Mouse (Mus musculus) lung, embryonic 15.5 days (tissue): ENCODE measurements around the gene Cox6a2. TPM values are rescaled to one million over a fixed set of nuclear protein-coding genes. Genes with fewer than 3 reads are reported as not detected.

Experiments
- ATAC-seq: fragments of 200-750 bp; cut with Nextera tagmentation; 2 replicates; pipeline ENCODE4 v1.8.0; 2017; ENCODE audit warnings: moderate number of reproducible peaks, borderline replicate concordance; ENCODE audit not compliant: low FRiP score, low TSS enrichment; ENCODE audit errors: extremely low read depth
- H3K27ac ChIP-seq: fragments of 300-500 bp; sonication (generic); 2 replicates; pipeline ENCODE4 v1.5.1; 2015; ENCODE audit warnings: moderate library complexity, mild to moderate bottlenecking, inconsistent platforms
- H3K27me3 ChIP-seq: fragments of 300-500 bp; sonication (generic); 2 replicates; pipeline ENCODE4 v1.6.1; 2015; ENCODE audit warnings: inconsistent platforms
- H3K36me3 ChIP-seq: fragments of 300-500 bp; sonication (generic); 2 replicates; pipeline ENCODE4 v1.6.1; 2015; ENCODE audit warnings: inconsistent platforms
- H3K4me1 ChIP-seq: fragments of 300-500 bp; sonication (generic); 2 replicates; pipeline ENCODE4 v1.6.1; 2015; ENCODE audit warnings: inconsistent platforms
- H3K4me2 ChIP-seq: fragments of 300-500 bp; sonication (generic); 2 replicates; pipeline ENCODE4 v1.6.1; 2015; ENCODE audit warnings: inconsistent platforms, mild to moderate bottlenecking, moderate library complexity
- H3K4me3 ChIP-seq: fragments of 300-500 bp; sonication (generic); 2 replicates; pipeline ENCODE4 v1.5.1; 2015; ENCODE audit warnings: mild to moderate bottlenecking, inconsistent platforms
- H3K9ac ChIP-seq: fragments of 300-500 bp; sonication (generic); 2 replicates; pipeline ENCODE4 v1.6.1; 2015; ENCODE audit warnings: inconsistent platforms
- H3K9me3 ChIP-seq: fragments of 300-500 bp; sonication (generic); 2 replicates; pipeline ENCODE4 v1.6.1; 2016; ENCODE audit warnings: inconsistent platforms
- WGBS: fragments of 180-500 bp; shearing (Covaris S2); methylation state at CpG from one replicate; pipeline ENCODE4 v1.1.7; 2015; 5-methylcytosine and 5-hydroxymethylcytosine counted together
- polyA plus RNA-seq: library from polyadenylated mRNA; unstranded; fragments of >200 nt; fragmentation: Nextera tagmentation; extraction: Ambion mirVana; gene quantifications from 2 replicates; pipeline ENCODE4 v1.2.1, GENCODE M21; 2015

The Cox6a2 gene
- polyA plus RNA-seq, 1 experiment from 2014 or later, result 23.9 TPM

GRCm38 (mm10) chr7:128220936-128221335, 14.7 kb upstream of the Cox6a2 start:
- Histone ChIP-seq H3K4me1 (no peaks in the 10 kb centered on the region), H3K9me3 (no peaks in the 10 kb centered on the region), H3K27ac (no peak overlapping the region), H3K36me3 (no peaks in the 10 kb centered on the region), H3K9ac (no peak overlapping the region), H3K4me3 (no peak overlapping the region), H3K4me2 (no peak overlapping the region), H3K27me3 (no peaks in the 10 kb centered on the region)
- no peak for ATAC-seq
- 88% methylated on average over 3 of the region's 3 CpGs for WGBS

- Histone ChIP-seq H3K27ac (no peak overlapping the region), H3K9me3 (no peaks in the 10 kb centered on the region), H3K4me2 (no peak overlapping the region), H3K4me3 (no peak overlapping the region), H3K4me1 (no peaks in the 10 kb centered on the region), H3K36me3 (no peaks in the 10 kb centered on the region), H3K27me3 (no peaks in the 10 kb centered on the region), H3K9ac (no peak overlapping the region)
- ATAC-seq, result no peak
- 67% methylated on average over 4 of the region's 4 CpGs for WGBS
These were observed 13.8 kb upstream of the Cox6a2 start for GRCm38 (mm10) chr7:128219952-128220351.

GRCm38 (mm10) chr7:128209826-128210225, 3.6 kb upstream of the Cox6a2 start:
- ATAC-seq, result no peak
- no peak overlapping the region for H3K4me3 ChIP-seq
- H3K9ac ChIP-seq, result no peak overlapping the region
- H3K27me3 ChIP-seq, result no peaks in the 10 kb centered on the region
- H3K27ac ChIP-seq, result no peak overlapping the region
- no peak overlapping the region for H3K4me2 ChIP-seq
- H3K36me3 ChIP-seq, result no peaks in the 10 kb centered on the region
- 28% methylated on average over 3 of the region's 3 CpGs for WGBS
- H3K4me1 ChIP-seq, result no peaks in the 10 kb centered on the region
- H3K9me3 ChIP-seq, result no peaks in the 10 kb centered on the region

- no peak for ATAC-seq
- H3K4me3 ChIP-seq, result no peak overlapping the region
- no peak overlapping the region for H3K9ac ChIP-seq
- no peaks in the 10 kb centered on the region for H3K36me3 ChIP-seq
- 4% methylated on average over 4 of the region's 4 CpGs for WGBS
- no peaks in the 10 kb centered on the region for H3K27me3 ChIP-seq
- H3K4me2 ChIP-seq, result no peak overlapping the region
- no peak overlapping the region for H3K27ac ChIP-seq
- no peaks in the 10 kb centered on the region for H3K9me3 ChIP-seq
- no peaks in the 10 kb centered on the region for H3K4me1 ChIP-seq
These were observed 2.0 kb upstream of the Cox6a2 start for GRCm38 (mm10) chr7:128208187-128208586.

GRCm38 (mm10) chr7:128205695-128206094, 492 bp downstream of the Cox6a2 start:
- Histone ChIP-seq H3K9me3 (no peaks in the 10 kb centered on the region), H3K36me3 (no peaks in the 10 kb centered on the region), H3K4me2 (no peak overlapping the region), H3K27ac (no peak overlapping the region), H3K4me3 (no peak overlapping the region), H3K9ac (no peak overlapping the region), H3K27me3 (no peaks in the 10 kb centered on the region), H3K4me1 (no peaks in the 10 kb centered on the region)
- ATAC-seq, result no peak
- 81% methylated on average over 18 of the region's 18 CpGs for WGBS

GRCm38 (mm10) chr7:128204179-128204578, 2.0 kb downstream of the Cox6a2 start:
- no peaks in the 10 kb centered on the region for H3K27me3 ChIP-seq
- H3K4me1 ChIP-seq, result no peaks in the 10 kb centered on the region
- no peak overlapping the region for H3K27ac ChIP-seq
- no peaks in the 10 kb centered on the region for H3K36me3 ChIP-seq
- ATAC-seq, result no peak
- no peak overlapping the region for H3K4me2 ChIP-seq
- no peaks in the 10 kb centered on the region for H3K9me3 ChIP-seq
- 86% methylated on average over 8 of the region's 8 CpGs for WGBS
- no peak overlapping the region for H3K9ac ChIP-seq
- H3K4me3 ChIP-seq, result no peak overlapping the region

- Histone ChIP-seq H3K9ac (no peak overlapping the region), H3K4me1 (no peaks in the 10 kb centered on the region), H3K4me3 (no peak overlapping the region), H3K9me3 (no peaks in the 10 kb centered on the region), H3K4me2 (no peak overlapping the region), H3K27ac (no peak overlapping the region), H3K27me3 (no peaks in the 10 kb centered on the region), H3K36me3 (no peaks in the 10 kb centered on the region)
- no peak for ATAC-seq
- WGBS, result 78% methylated on average over 9 of the region's 9 CpGs
These were observed 3.1 kb downstream of the Cox6a2 start for GRCm38 (mm10) chr7:128203071-128203470.

GRCm38 (mm10) chr7:128201607-128202006, 4.6 kb downstream of the Cox6a2 start:
- H3K9ac ChIP-seq, result no peak overlapping the region
- H3K9me3 ChIP-seq, result no peaks in the 10 kb centered on the region
- H3K36me3 ChIP-seq, result no peaks in the 10 kb centered on the region
- H3K27me3 ChIP-seq, result no peaks in the 10 kb centered on the region
- ATAC-seq, result no peak
- H3K4me3 ChIP-seq, result no peak overlapping the region
- no peak overlapping the region for H3K4me2 ChIP-seq
- no peaks in the 10 kb centered on the region for H3K4me1 ChIP-seq
- WGBS, result 81% methylated on average over 9 of the region's 9 CpGs
- no peak overlapping the region for H3K27ac ChIP-seq

- H3K36me3 ChIP-seq, result no peaks in the 10 kb centered on the region
- H3K27ac ChIP-seq, result no peak overlapping the region
- H3K27me3 ChIP-seq, result no peaks in the 10 kb centered on the region
- WGBS, result 87% methylated on average over 10 of the region's 10 CpGs
- H3K9me3 ChIP-seq, result no peaks in the 10 kb centered on the region
- no peaks in the 10 kb centered on the region for H3K4me1 ChIP-seq
- no peak for ATAC-seq
- H3K4me3 ChIP-seq, result no peak overlapping the region
- H3K9ac ChIP-seq, result no peak overlapping the region
- H3K4me2 ChIP-seq, result no peak overlapping the region
These were observed 24.5 kb downstream of the Cox6a2 start for GRCm38 (mm10) chr7:128181691-128182090.

GRCm38 (mm10) chr7:128180546-128180945, 25.6 kb downstream of the Cox6a2 start:
- WGBS, result 55% methylated on average over 6 of the region's 6 CpGs

GRCm38 (mm10) chr7:128180126-128180525, 26.1 kb downstream of the Cox6a2 start:
- ATAC-seq, result no peak
- no peaks in the 10 kb centered on the region for H3K27me3 ChIP-seq
- WGBS, result 61% methylated on average over 7 of the region's 7 CpGs
- no peak overlapping the region for H3K9ac ChIP-seq
- no peak overlapping the region for H3K4me3 ChIP-seq
- no peaks in the 10 kb centered on the region for H3K36me3 ChIP-seq
- no peak overlapping the region for H3K27ac ChIP-seq
- no peaks in the 10 kb centered on the region for H3K9me3 ChIP-seq
- no peaks in the 10 kb centered on the region for H3K4me1 ChIP-seq
- H3K4me2 ChIP-seq, result no peak overlapping the region

More at GRCm38 (mm10) chr7:128180546-128180945, 25.6 kb downstream of the Cox6a2 start:
- Histone ChIP-seq H3K27ac (no peak overlapping the region), H3K4me1 (no peaks in the 10 kb centered on the region), H3K9me3 (no peaks in the 10 kb centered on the region), H3K4me3 (no peak overlapping the region), H3K4me2 (no peak overlapping the region), H3K27me3 (no peaks in the 10 kb centered on the region), H3K36me3 (no peaks in the 10 kb centered on the region), H3K9ac (no peak overlapping the region)
- ATAC-seq, result no peak

GRCm38 (mm10) chr7:128178385-128178784, 27.8 kb downstream of the Cox6a2 start:
- Histone ChIP-seq H3K9me3 (no peaks in the 10 kb centered on the region), H3K9ac (no peak overlapping the region), H3K27ac (no peak overlapping the region), H3K4me3 (no peak overlapping the region), H3K27me3 (no peaks in the 10 kb centered on the region), H3K36me3 (no peaks in the 10 kb centered on the region), H3K4me2 (no peak overlapping the region), H3K4me1 (no peaks in the 10 kb centered on the region)
- no peak for ATAC-seq
- WGBS, result 51% methylated on average over 2 of the region's 2 CpGs

GRCm38 (mm10) chr7:128169996-128170395, 36.2 kb downstream of the Cox6a2 start:
- Histone ChIP-seq H3K4me2 (no peak overlapping the region), H3K4me1 (no peaks in the 10 kb centered on the region; the same call in 1 of the 2 replicates), H3K4me3 (no peak overlapping the region), H3K27me3 (no peaks in the 10 kb centered on the region), H3K9me3 (no peaks in the 10 kb centered on the region), H3K27ac (no peak overlapping the region), H3K9ac (no peak overlapping the region), H3K36me3 (no peaks in the 10 kb centered on the region)
- no peak for ATAC-seq
- WGBS, result 66% methylated on average over 3 of the region's 3 CpGs
